Mouse (Mus musculus): Measurements from ENCODE around the gene Mageb5.
"Not testable (repeated sequence)": the region's sequence is repeated elsewhere in the genome, so short reads cannot be mapped to it uniquely, and the experiment has no call there.

Gene Mageb5

DNA sequence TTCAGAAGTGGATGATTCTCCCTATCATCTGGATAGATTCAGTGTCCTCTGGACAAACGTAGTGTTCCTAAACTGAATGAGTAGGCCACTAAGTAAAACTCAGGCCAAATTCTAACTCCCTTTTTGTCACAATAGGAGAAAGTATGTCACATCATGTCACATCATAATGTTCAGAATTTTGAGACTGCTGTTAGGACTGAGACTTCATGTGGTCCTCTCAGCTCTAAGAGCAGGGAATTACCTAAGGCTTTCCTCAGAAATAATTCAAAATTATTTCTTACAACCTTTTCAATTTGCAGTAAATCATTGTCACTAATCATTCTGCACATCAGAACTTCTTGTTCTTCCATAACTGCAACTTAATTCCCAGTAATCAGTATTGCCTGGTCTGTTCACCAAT lies at the start of gene Mageb5:
Gene Mageb5, minus strand, starts transcription at position 101 of the 400 bp plus-strand sequence.
- not testable (repeated sequence) for DNase-seq (ENCODE audit: low spot score)

GRCm38 (mm10) chrX:91759591-91760226 lies 23.1 kb downstream of the Mageb5 start:
- DNase-seq (ENCODE audit: low spot score): not testable (repeated sequence)

All from MN1 (cell line).